Mouse (Mus musculus): Measurements from ENCODE around the gene Iqsec1. TPM values are rescaled to one million over a fixed set of nuclear protein-coding genes. Genes with fewer than 3 reads are reported as not detected.

The Iqsec1 gene
- polyA plus RNA-seq, 1 experiment, result 46.1 TPM

DNA sequence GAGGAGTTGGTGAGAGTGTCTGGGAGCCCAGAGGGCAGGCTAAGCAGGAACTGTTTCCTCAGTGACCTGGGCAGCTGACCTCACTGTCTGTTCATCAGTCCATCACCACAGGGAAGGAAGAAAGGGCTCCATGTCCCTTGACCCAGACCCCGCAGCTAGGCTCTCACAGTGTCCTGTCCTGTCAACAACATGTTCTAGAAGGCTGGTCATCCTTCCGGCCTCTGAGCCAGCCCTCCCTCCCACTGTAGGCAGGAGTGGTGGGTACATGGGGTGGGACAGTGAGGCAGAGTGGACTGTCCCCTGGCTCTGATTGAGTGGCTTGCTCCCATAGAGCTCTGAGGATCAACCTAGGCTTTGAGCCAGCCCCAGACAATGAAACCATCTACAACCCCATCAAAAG lies 284.7 kb downstream of the Iqsec1 start:
- Histone ChIP-seq H3K27me3 (ENCODE audit: control insufficient read depth, insufficient read depth, low read length) (no peaks in the 10 kb centered on the region), H3K4me3 (ENCODE audit: low read depth, low read length) (no peak overlapping the region), H3K27ac (ENCODE audit: insufficient read depth, low read depth, low read length) (no peak overlapping the region), H3K4me1 (ENCODE audit: control insufficient read depth, insufficient read depth, insufficient read length, low read length) (peaks cover 16% of the 10 kb centered on the region), H3K36me3 (ENCODE audit: control insufficient read depth, insufficient read depth, low read length) (no peaks in the 10 kb centered on the region)
- TF ChIP-seq POLR2A (IDR thresholded peaks at IDR 0.05; ENCODE audit: low read depth, low read length), result no peak
- TF ChIP-seq CTCF (IDR thresholded peaks at IDR 0.05; ENCODE audit: extremely low read depth, insufficient read length, insufficient replicate concordance, low read depth, low read length), result no peak
- 74% methylated on average over 2 of the region's 2 CpGs for WGBS

DNA sequence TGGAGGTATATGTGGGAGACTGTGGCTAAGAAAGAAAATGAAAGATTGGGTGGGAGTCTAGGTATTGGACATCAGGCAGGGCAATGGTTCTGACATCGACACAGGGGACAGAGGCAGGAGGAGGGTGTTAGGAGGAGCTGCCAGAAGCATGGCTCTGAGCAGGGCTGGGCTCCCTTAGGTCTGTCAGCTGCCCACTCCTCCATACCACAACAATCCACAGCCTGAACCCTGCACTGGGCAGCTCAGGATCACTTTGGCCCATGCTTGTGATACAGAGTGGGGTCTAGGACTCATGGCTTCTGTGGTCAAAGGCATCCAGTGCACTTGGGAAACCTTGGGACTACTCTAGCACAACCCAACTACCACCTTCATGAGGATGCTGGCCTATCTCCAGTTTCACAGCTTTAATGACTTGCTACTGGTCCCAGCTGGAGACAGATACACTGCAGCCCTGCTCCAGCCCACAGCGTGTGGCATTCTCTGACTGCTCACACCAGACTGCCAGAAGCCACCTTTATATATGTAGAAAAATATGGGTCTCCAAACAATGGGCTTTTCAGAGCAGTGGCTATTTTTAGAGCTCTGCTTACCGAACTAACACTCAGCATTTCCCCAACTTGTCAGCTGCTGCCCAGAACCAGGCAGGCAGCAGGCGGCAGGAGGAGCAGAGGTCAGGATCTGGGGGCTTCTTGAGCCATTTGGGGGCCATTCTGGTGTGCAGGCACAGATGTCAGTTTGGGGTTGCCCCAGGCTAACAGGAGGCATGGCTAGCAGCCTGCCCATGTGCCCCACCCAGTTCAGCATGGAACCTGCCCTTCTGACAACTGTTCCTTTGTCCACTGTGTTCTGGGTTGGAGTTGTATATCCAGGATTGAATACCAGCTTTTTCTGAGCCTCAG lies 285.4 kb downstream of the Iqsec1 start:
- 46% methylated on average over 4 of the region's 4 CpGs for WGBS
- Histone ChIP-seq H3K4me3 (ENCODE audit: low read depth, low read length) (no peak overlapping the region), H3K27ac (ENCODE audit: insufficient read depth, low read depth, low read length) (no peak overlapping the region), H3K4me1 (ENCODE audit: control insufficient read depth, insufficient read depth, insufficient read length, low read length) (peaks cover 16% of the 10 kb centered on the region), H3K27me3 (ENCODE audit: control insufficient read depth, insufficient read depth, low read length) (no peaks in the 10 kb centered on the region), H3K36me3 (ENCODE audit: control insufficient read depth, insufficient read depth, low read length) (no peaks in the 10 kb centered on the region)
- TF ChIP-seq POLR2A (IDR thresholded peaks at IDR 0.05; ENCODE audit: low read depth, low read length) (no peak), CTCF (IDR thresholded peaks at IDR 0.05; ENCODE audit: extremely low read depth, insufficient read length, insufficient replicate concordance, low read depth, low read length) (no peak)

DNA sequence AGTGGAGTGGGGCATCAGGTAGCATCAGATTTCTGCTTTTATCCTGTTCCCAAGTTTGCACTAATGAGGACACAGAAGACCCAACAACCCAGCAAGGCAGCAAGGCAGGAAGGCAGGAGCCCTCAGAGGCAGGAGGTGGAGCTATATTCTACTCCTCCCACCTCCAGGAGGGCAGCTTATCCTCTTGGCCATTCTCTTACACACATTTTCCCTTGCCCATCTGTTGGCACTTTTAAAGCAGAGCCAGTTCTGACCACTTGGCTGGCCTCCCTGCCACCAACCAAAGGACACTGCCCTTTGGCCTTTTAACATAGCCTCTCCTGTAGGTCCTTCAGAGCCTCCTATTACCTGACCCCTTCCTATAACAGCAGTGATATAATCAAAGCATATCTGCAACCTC lies 286.3 kb downstream of the Iqsec1 start:
- TF ChIP-seq CTCF (IDR thresholded peaks at IDR 0.05; ENCODE audit: extremely low read depth, insufficient read length, insufficient replicate concordance, low read depth, low read length), result no peak
- TF ChIP-seq POLR2A (IDR thresholded peaks at IDR 0.05; ENCODE audit: low read depth, low read length), result no peak
- Histone ChIP-seq H3K4me3 (ENCODE audit: low read depth, low read length) (no peak overlapping the region), H3K36me3 (ENCODE audit: control insufficient read depth, insufficient read depth, low read length) (no peaks in the 10 kb centered on the region), H3K27me3 (ENCODE audit: control insufficient read depth, insufficient read depth, low read length) (no peaks in the 10 kb centered on the region), H3K27ac (ENCODE audit: insufficient read depth, low read depth, low read length) (no peak overlapping the region), H3K4me1 (ENCODE audit: control insufficient read depth, insufficient read depth, insufficient read length, low read length) (peaks cover 16% of the 10 kb centered on the region)

DNA sequence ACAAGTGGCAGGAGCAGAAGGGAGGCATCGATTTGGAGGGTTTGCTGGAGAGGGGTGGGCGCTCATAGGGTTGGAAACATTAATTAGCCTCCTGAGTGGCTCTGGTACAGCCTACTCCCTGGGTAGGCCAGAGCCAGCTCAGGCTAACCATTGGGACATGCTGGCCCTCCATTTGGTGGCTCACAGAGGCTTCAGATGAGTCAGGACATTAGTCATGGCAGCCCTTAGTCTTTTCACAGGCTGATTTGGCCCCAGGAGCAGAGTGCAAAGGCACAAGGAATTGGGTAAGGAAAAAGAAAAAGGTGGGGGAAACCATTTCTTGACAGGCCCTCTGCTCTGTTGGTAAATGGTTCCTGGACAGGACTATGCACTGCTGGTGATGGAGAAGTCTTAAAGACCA lies 287.1 kb downstream of the Iqsec1 start:
- Histone ChIP-seq H3K27ac (ENCODE audit: insufficient read depth, low read depth, low read length) (no peak overlapping the region), H3K4me1 (ENCODE audit: control insufficient read depth, insufficient read depth, insufficient read length, low read length) (peaks cover 16% of the 10 kb centered on the region)

DNA sequence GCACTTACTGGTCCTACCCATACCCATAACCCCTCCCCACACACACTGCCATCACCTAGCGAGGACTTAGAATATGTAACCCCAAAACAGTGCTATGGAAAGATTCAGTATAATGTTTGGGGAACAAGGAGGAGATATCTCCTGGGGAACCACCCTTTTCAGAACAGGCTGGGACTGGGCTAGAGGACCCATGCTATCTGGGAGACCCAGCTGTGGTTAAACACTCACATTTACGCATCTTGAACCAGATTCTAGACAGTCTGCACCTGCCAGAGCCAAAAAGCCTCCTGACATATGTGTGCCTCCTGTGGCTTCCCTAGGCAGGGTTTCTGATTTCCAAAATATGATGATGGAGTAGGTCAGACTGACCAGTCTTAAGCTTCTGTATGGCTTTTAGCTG lies 287.7 kb downstream of the Iqsec1 start:
- Histone ChIP-seq H3K4me3 (ENCODE audit: low read depth, low read length) (no peak overlapping the region), H3K27ac (ENCODE audit: insufficient read depth, low read depth, low read length) (no peak overlapping the region), H3K36me3 (ENCODE audit: control insufficient read depth, insufficient read depth, low read length) (no peaks in the 10 kb centered on the region), H3K27me3 (ENCODE audit: control insufficient read depth, insufficient read depth, low read length) (no peaks in the 10 kb centered on the region), H3K4me1 (ENCODE audit: control insufficient read depth, insufficient read depth, insufficient read length, low read length) (peaks cover 16% of the 10 kb centered on the region; the same call in 1 of the 2 replicates)
- 89% methylated on average over 2 of the region's 2 CpGs for WGBS
- no peak for TF ChIP-seq CTCF (IDR thresholded peaks at IDR 0.05; ENCODE audit: extremely low read depth, insufficient read length, insufficient replicate concordance, low read depth, low read length)
- TF ChIP-seq POLR2A (IDR thresholded peaks at IDR 0.05; ENCODE audit: low read depth, low read length), result no peak

More for the DNA sequence above, 287.1 kb downstream of the Iqsec1 start:
- 69% methylated on average over 2 of the region's 2 CpGs for WGBS
- H3K4me3 ChIP-seq (ENCODE audit: low read depth, low read length), result no peak overlapping the region
- TF ChIP-seq CTCF (IDR thresholded peaks at IDR 0.05; ENCODE audit: extremely low read depth, insufficient read length, insufficient replicate concordance, low read depth, low read length) (no peak), POLR2A (IDR thresholded peaks at IDR 0.05; ENCODE audit: low read depth, low read length) (no peak)
- no peaks in the 10 kb centered on the region for H3K36me3 ChIP-seq (ENCODE audit: control insufficient read depth, insufficient read depth, low read length)
- no peaks in the 10 kb centered on the region for H3K27me3 ChIP-seq (ENCODE audit: control insufficient read depth, insufficient read depth, low read length)

DNA sequence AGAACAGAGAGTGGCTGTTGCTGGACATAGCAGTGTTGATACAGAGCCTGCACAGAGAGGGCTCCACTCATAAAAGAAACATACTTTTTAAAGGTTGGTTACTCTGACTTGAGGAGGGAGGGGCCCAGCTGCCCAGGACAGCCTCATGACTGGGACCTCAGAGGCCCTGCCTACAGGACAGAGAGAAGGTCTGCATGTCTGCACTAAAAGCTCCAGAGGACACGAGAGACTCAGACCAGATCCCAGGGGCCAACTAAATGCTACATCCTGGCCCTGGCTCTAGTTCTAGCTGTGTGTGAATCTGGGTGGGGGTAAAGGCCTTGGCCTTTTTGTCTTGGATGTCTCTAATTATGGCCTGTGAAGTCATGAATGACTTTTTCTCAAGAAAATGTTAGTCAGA lies 288.4 kb downstream of the Iqsec1 start:
- Histone ChIP-seq H3K36me3 (ENCODE audit: control insufficient read depth, insufficient read depth, low read length) (no peaks in the 10 kb centered on the region), H3K27me3 (ENCODE audit: control insufficient read depth, insufficient read depth, low read length) (no peaks in the 10 kb centered on the region), H3K27ac (ENCODE audit: insufficient read depth, low read depth, low read length) (no peak overlapping the region), H3K4me3 (ENCODE audit: low read depth, low read length) (no peak overlapping the region), H3K4me1 (ENCODE audit: control insufficient read depth, insufficient read depth, insufficient read length, low read length) (peaks cover 16% of the 10 kb centered on the region; the same call in 1 of the 2 replicates)
- TF ChIP-seq CTCF (IDR thresholded peaks at IDR 0.05; ENCODE audit: extremely low read depth, insufficient read length, insufficient replicate concordance, low read depth, low read length) (no peak), POLR2A (IDR thresholded peaks at IDR 0.05; ENCODE audit: low read depth, low read length) (no peak)
- 78% methylated on average over 1 of the region's 1 CpGs for WGBS

DNA sequence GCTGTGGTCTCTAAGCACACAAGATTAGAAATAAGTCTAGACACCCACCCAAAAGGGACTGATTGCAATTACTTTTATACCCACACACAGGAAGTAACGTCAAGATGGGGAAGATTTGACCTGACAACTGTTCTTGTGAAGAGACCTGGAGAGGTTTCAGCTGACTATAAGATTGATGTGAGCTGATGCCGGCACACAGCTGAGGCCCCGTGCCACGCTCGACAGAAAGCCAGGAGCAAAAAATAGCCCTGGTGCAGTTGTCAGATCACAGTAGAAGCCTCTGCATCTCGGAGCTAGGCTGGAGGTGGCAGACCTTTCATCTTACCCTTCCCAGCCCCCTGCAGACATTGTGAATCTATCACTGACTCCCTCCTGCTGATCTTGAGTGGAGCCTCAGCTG lies 289.6 kb downstream of the Iqsec1 start:
- peaks cover 14% of the 10 kb centered on the region; the same call in 1 of the 2 replicates for H3K4me1 ChIP-seq (ENCODE audit: control insufficient read depth, insufficient read depth, insufficient read length, low read length)
- H3K4me3 ChIP-seq (ENCODE audit: low read depth, low read length), result no peak overlapping the region
- TF ChIP-seq POLR2A (IDR thresholded peaks at IDR 0.05; ENCODE audit: low read depth, low read length), result no peak
- TF ChIP-seq CTCF (IDR thresholded peaks at IDR 0.05; ENCODE audit: extremely low read depth, insufficient read length, insufficient replicate concordance, low read depth, low read length), result no peak
- H3K27me3 ChIP-seq (ENCODE audit: control insufficient read depth, insufficient read depth, low read length), result no peaks in the 10 kb centered on the region
- WGBS, result 81% methylated on average over 6 of the region's 6 CpGs
- H3K27ac ChIP-seq (ENCODE audit: insufficient read depth, low read depth, low read length), result no peak overlapping the region
- H3K36me3 ChIP-seq (ENCODE audit: control insufficient read depth, insufficient read depth, low read length), result no peaks in the 10 kb centered on the region
